Mouse (Mus musculus) forebrain, embryonic 10.5 days (tissue): ENCODE measurements around the gene Olfr12. TPM values are rescaled to one million over a fixed set of nuclear protein-coding genes. Genes with fewer than 3 reads are reported as not detected.

Experiments used
- DNase-seq: peaks from one replicate; pipeline ENCODE4 v3.0.0-alpha.2; 2017; ENCODE audit warnings: low spot score; ENCODE audit errors: extremely low spot score
- H3K27ac ChIP-seq: fragments of 300-500 bp; sonication (generic); 2 replicates; pipeline ENCODE4 v1.5.1; 2016; ENCODE audit warnings: mild to moderate bottlenecking
- H3K27me3 ChIP-seq: fragments of 300-500 bp; sonication (generic); 2 replicates; pipeline ENCODE4 v1.6.1; 2016; ENCODE audit warnings: mild to moderate bottlenecking; ENCODE audit not compliant: poor library complexity, severe bottlenecking
- H3K36me3 ChIP-seq: fragments of 300-500 bp; sonication (generic); replicated peaks from 2 replicates; pipeline ENCODE4 v1.6.1; 2016; ENCODE audit warnings: mild to moderate bottlenecking, moderate library complexity
- H3K4me1 ChIP-seq: fragments of 300-500 bp; sonication (generic); 2 replicates; pipeline ENCODE4 v1.6.1; 2016
- H3K4me3 ChIP-seq: fragments of 300-500 bp; sonication (generic); 2 replicates; pipeline ENCODE4 v1.5.1; 2016; ENCODE audit warnings: mild to moderate bottlenecking, moderate library complexity
- H3K9me3 ChIP-seq: fragments of 300-500 bp; sonication (generic); 2 replicates; pipeline ENCODE4 v1.6.1; 2016; ENCODE audit warnings: mild to moderate bottlenecking, moderate library complexity
- WGBS: fragments of 180-500 bp; shearing (Covaris S2); methylation state at CpG from one replicate; pipeline ENCODE4 v1.1.7; 2016; 5-methylcytosine and 5-hydroxymethylcytosine counted together
- polyA plus RNA-seq: library from polyadenylated mRNA; unstranded; fragments of >200 nt; fragmentation: Nextera tagmentation; extraction: Ambion mirVana; gene quantifications from 2 replicates; pipeline ENCODE4 v1.2.1, GENCODE M21; 2016

Olfr12 gene
- polyA plus RNA-seq, 1 experiment from 2014 or later = not detected

- no peak overlapping the region for H3K4me3 ChIP-seq
- no peaks in the 10 kb centered on the region for H3K9me3 ChIP-seq
- 70% methylated on average over 6 of the region's 6 CpGs for whole genome bisulfite sequencing
- peaks cover 31% of the 10 kb centered on the region for H3K36me3 ChIP-seq
- no peaks in the 10 kb centered on the region for H3K27me3 ChIP-seq
- H3K4me1 ChIP-seq = peaks cover 12% of the 10 kb centered on the region
- no peak for DNase-seq
- H3K27ac ChIP-seq = no peak overlapping the region
Measured at GRCm38 (mm10) chr1:92632948-92633347, 15.4 kb downstream of the Olfr12 start.

DNA sequence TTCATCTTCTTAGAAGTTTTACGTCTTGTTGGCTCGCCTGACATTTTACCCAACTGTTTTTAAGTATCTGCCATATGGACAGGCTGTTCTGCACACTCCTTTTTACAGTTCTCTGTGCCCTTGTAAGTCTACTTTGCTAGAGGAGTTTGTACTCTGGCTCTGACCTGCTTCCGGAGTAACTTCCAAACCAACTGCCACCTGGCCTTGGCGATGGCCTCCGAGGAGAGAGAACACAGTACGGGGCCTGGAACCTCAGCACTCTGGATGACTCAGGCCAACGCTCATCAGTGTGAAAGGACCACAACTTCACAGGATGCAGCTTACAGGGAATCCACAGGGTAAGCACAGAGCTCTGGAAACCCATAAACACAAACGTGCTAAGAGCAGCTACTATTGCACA, 16.1 kb downstream of the Olfr12 start:
- H3K27ac ChIP-seq = no peak overlapping the region
- H3K4me3 ChIP-seq = no peak overlapping the region
- H3K9me3 ChIP-seq = no peaks in the 10 kb centered on the region
- no peaks in the 10 kb centered on the region for H3K27me3 ChIP-seq
- H3K36me3 ChIP-seq = peaks cover 39% of the 10 kb centered on the region
- WGBS = 90% methylated on average over 8 of the region's 8 CpGs
- H3K4me1 ChIP-seq = peaks cover 12% of the 10 kb centered on the region
- no peak for DNase-seq

GRCm38 (mm10) chr1:92634569-92634968, 17.0 kb downstream of the Olfr12 start:
- 70% methylated on average over 1 of the region's 1 CpGs for WGBS
- Histone ChIP-seq H3K4me1 (peaks cover 12% of the 10 kb centered on the region), H3K4me3 (no peak overlapping the region), H3K9me3 (no peaks in the 10 kb centered on the region), H3K36me3 (peaks cover 46% of the 10 kb centered on the region), H3K27ac (peak overlapping the region; percentile 33; the same call in 1 of the 2 replicates), H3K27me3 (no peaks in the 10 kb centered on the region)
- DNase-seq = no peak

DNA sequence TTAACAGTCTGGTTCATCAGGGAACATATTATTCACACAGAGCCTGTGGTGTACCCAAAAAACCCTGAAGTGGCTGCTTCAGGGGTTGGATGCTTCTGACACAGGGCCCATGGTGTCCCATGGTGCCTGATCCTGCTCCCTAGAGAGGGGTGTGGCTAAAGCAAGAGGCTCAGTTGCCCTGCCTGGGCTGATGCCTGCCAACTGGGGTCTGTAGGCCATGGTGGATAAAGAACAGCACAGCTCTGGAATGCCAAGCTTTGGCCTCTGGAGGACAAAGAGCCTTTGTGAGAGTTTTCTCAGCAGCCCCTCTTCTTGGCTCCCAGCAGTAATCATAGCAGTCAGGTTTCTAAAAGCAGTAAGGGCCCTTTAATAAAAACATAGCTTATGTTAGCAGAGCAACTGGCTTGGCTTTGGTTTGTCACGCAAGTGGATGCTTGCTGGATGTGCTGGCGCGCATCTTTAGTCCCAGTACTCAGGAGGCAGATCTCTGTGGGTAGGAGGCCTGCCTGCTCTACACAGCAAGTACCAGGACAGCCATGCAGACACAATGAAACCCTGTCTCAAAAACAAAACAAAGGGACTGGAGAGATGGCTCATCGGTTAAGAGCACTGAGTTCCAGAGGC, 17.5 kb downstream of the Olfr12 start:
- no peak overlapping the region for H3K4me3 ChIP-seq
- DNase-seq = no peak
- H3K36me3 ChIP-seq = peaks cover 46% of the 10 kb centered on the region
- H3K27me3 ChIP-seq = no peaks in the 10 kb centered on the region
- H3K27ac ChIP-seq = peak overlapping the region; percentile 33
- WGBS = 69% methylated on average over 4 of the region's 4 CpGs
- no peaks in the 10 kb centered on the region for H3K9me3 ChIP-seq
- H3K4me1 ChIP-seq = peaks cover 15% of the 10 kb centered on the region

GRCm38 (mm10) chr1:92636015-92636414, 18.4 kb downstream of the Olfr12 start:
- Histone ChIP-seq H3K9me3 (no peaks in the 10 kb centered on the region), H3K27ac (no peak overlapping the region), H3K4me1 (peaks cover 24% of the 10 kb centered on the region), H3K36me3 (peaks cover 46% of the 10 kb centered on the region), H3K4me3 (no peak overlapping the region), H3K27me3 (no peaks in the 10 kb centered on the region)
- WGBS = 87% methylated on average over 8 of the region's 8 CpGs
- no peak for DNase-seq

GRCm38 (mm10) chr1:92636676-92637075, 19.1 kb downstream of the Olfr12 start:
- H3K27me3 ChIP-seq = no peaks in the 10 kb centered on the region
- H3K4me1 ChIP-seq = peaks cover 27% of the 10 kb centered on the region
- H3K27ac ChIP-seq = no peak overlapping the region
- no peak for DNase-seq
- WGBS = 94% methylated on average over 11 of the region's 11 CpGs
- H3K36me3 ChIP-seq = peaks cover 46% of the 10 kb centered on the region
- no peak overlapping the region for H3K4me3 ChIP-seq
- no peaks in the 10 kb centered on the region for H3K9me3 ChIP-seq

- H3K4me3 ChIP-seq = no peak overlapping the region
- peaks cover 32% of the 10 kb centered on the region for H3K4me1 ChIP-seq
- no peak overlapping the region for H3K27ac ChIP-seq
- no peak for DNase-seq
- H3K9me3 ChIP-seq = no peaks in the 10 kb centered on the region
- WGBS = 95% methylated on average over 15 of the region's 15 CpGs
- peaks cover 46% of the 10 kb centered on the region for H3K36me3 ChIP-seq
- no peaks in the 10 kb centered on the region for H3K27me3 ChIP-seq
Measured at GRCm38 (mm10) chr1:92637501-92638172, 20.0 kb downstream of the Olfr12 start.

GRCm38 (mm10) chr1:92638181-92638580, 20.6 kb downstream of the Olfr12 start:
- no peak for DNase-seq
- H3K4me3 ChIP-seq = no peak overlapping the region
- 96% methylated on average over 3 of the region's 3 CpGs for WGBS
- peaks cover 36% of the 10 kb centered on the region for H3K4me1 ChIP-seq
- no peak overlapping the region for H3K27ac ChIP-seq
- H3K27me3 ChIP-seq = no peaks in the 10 kb centered on the region
- H3K36me3 ChIP-seq = peaks cover 46% of the 10 kb centered on the region
- H3K9me3 ChIP-seq = no peaks in the 10 kb centered on the region

GRCm38 (mm10) chr1:92638736-92639135, 21.1 kb downstream of the Olfr12 start:
- H3K4me3 ChIP-seq = no peak overlapping the region
- H3K9me3 ChIP-seq = no peaks in the 10 kb centered on the region
- DNase-seq = no peak
- WGBS = 93% methylated on average over 4 of the region's 4 CpGs
- H3K4me1 ChIP-seq = peaks cover 36% of the 10 kb centered on the region
- no peak overlapping the region for H3K27ac ChIP-seq
- H3K27me3 ChIP-seq = no peaks in the 10 kb centered on the region
- peaks cover 46% of the 10 kb centered on the region for H3K36me3 ChIP-seq

- Histone ChIP-seq H3K9me3 (no peaks in the 10 kb centered on the region), H3K4me3 (peak overlapping the region; percentile 96), H3K27ac (no peak overlapping the region), H3K36me3 (peaks cover 41% of the 10 kb centered on the region), H3K4me1 (peaks cover 27% of the 10 kb centered on the region), H3K27me3 (0 out of 2 replicates have a peak, but pooled peaks cover 1% of the 10 kb centered on the region)
- 89% methylated on average over 6 of the region's 6 CpGs for WGBS
- no peak for DNase-seq
Measured at GRCm38 (mm10) chr1:92640393-92640792, 22.8 kb downstream of the Olfr12 start.

GRCm38 (mm10) chr1:92641514-92642272, 24.1 kb downstream of the Olfr12 start, which contains the start of gene Cops9:
TSS of gene Cops9 (minus strand) at chr1:92641985.
- 2% methylated on average over 50 of the region's 50 CpGs for WGBS
- Histone ChIP-seq H3K4me1 (peaks cover 27% of the 10 kb centered on the region), H3K27ac (peak within 1 kb of the TSS; percentile 91), H3K9me3 (no peaks in the 10 kb centered on the region), H3K27me3 (peaks cover 13% of the 10 kb centered on the region; the same call in 1 of the 2 replicates), H3K4me3 (peak within 1 kb of the TSS; percentile 96), H3K36me3 (peaks cover 28% of the 10 kb centered on the region)
- peak; percentile 92 for DNase-seq

DNA sequence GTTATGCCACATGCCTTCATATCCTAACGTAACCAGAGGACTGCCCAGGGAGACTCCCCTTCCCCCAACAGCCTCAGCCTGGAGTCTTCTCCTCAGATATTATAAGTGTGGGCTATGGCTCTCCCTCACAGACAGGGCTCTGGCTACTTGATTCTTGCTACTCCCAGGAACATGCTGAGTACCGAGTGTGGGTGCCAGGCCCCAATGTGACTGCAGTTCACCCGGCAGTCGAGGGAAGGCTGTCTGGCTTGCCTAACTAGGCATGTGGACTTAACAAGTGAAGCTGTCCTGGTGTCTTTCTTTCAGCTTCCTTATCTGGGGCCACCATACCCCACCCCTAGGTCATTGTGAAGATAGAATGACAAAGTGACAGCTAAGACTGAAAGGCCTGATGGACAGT, 26.1 kb downstream of the Olfr12 start:
- Histone ChIP-seq H3K27me3 (peaks cover 18% of the 10 kb centered on the region; the same call in 1 of the 2 replicates), H3K9me3 (no peaks in the 10 kb centered on the region), H3K4me1 (peaks cover 39% of the 10 kb centered on the region), H3K27ac (no peak overlapping the region), H3K4me3 (no peak overlapping the region), H3K36me3 (peaks cover 8% of the 10 kb centered on the region)
- DNase-seq = no peak
- WGBS = 85% methylated on average over 4 of the region's 4 CpGs

GRCm38 (mm10) chr1:92644916-92645315, 27.3 kb downstream of the Olfr12 start:
- Histone ChIP-seq H3K27me3 (peaks cover 18% of the 10 kb centered on the region; the same call in 1 of the 2 replicates), H3K4me1 (peaks cover 38% of the 10 kb centered on the region), H3K27ac (no peak overlapping the region), H3K36me3 (no peaks in the 10 kb centered on the region), H3K9me3 (no peaks in the 10 kb centered on the region), H3K4me3 (no peak overlapping the region)
- no peak for DNase-seq
- 84% methylated on average over 5 of the region's 5 CpGs for WGBS
